Mouse (Mus musculus): ENCODE results near the gene Prkg1. TPM values are rescaled to one million over a fixed set of nuclear protein-coding genes. Genes with fewer than 3 reads are reported as not detected.

Prkg1 gene
- polyA plus RNA-seq, 1 experiment from 2014 or later: 10.3 TPM

- Histone ChIP-seq H3K4me3 (ENCODE audit: low read depth, low read length) (no peak overlapping the region), H3K27me3 (ENCODE audit: control insufficient read depth, insufficient read depth, low read length) (no peaks in the 10 kb centered on the region), H3K4me2 (ENCODE audit: low read depth, low read length) (no peak overlapping the region), H3K9me3 (ENCODE audit: control insufficient read depth, low read length) (0 out of 2 replicates have a peak, but pooled peaks cover 4% of the 10 kb centered on the region), H3K9ac (replicated peaks; ENCODE audit: low read depth, low read length) (no peak overlapping the region), H3K4me1 (ENCODE audit: control insufficient read depth, insufficient read depth, low read length) (no peaks in the 10 kb centered on the region), H3K27ac (ENCODE audit: low read depth, low read length) (no peak overlapping the region), H3K36me3 (ENCODE audit: control insufficient read depth, insufficient read depth, low read length) (no peaks in the 10 kb centered on the region)
- WGBS: 83% methylated on average over 3 of the region's 3 CpGs
- ATAC-seq (ENCODE audit: low read depth): no peak
Observed at GRCm38 (mm10) chr19:30827820-30828219, 937.0 kb downstream of the Prkg1 start.

- Histone ChIP-seq H3K4me1 (ENCODE audit: control insufficient read depth, insufficient read depth, low read length) (no peaks in the 10 kb centered on the region), H3K9me3 (ENCODE audit: control insufficient read depth, low read length) (0 out of 2 replicates have a peak, but pooled peaks cover 4% of the 10 kb centered on the region), H3K27me3 (ENCODE audit: control insufficient read depth, insufficient read depth, low read length) (no peaks in the 10 kb centered on the region), H3K9ac (replicated peaks; ENCODE audit: low read depth, low read length) (no peak overlapping the region), H3K4me2 (ENCODE audit: low read depth, low read length) (no peak overlapping the region), H3K36me3 (ENCODE audit: control insufficient read depth, insufficient read depth, low read length) (no peaks in the 10 kb centered on the region), H3K27ac (ENCODE audit: low read depth, low read length) (no peak overlapping the region), H3K4me3 (ENCODE audit: low read depth, low read length) (no peak overlapping the region)
- ATAC-seq (ENCODE audit: low read depth): no peak
- WGBS: 62% methylated on average over 2 of the region's 2 CpGs
Observed at GRCm38 (mm10) chr19:30826106-30826505, 938.7 kb downstream of the Prkg1 start.

DNA sequence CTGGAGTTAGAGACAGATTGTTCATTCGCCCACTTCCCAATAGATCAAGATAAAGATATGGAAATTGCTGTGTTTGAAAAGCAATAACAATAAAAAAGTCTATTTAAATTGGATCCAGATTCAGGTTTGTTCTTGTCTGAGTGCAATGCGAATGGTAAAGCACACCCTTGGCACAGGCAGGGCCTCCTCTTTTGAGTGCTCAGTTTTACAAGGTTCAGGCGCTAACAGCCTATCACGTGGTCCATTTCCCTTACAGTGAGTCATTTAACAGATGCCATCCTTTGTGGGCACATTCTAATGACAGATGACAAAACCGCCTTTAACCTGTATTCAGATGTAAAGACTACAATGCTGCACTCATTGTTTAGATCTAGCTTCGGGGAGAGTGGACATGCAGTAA, 949.2 kb downstream of the Prkg1 start:
- whole genome bisulfite sequencing: 38% methylated on average over 6 of the region's 6 CpGs
- no peaks in the 10 kb centered on the region for H3K27me3 ChIP-seq (ENCODE audit: control insufficient read depth, insufficient read depth, low read length)
- H3K4me3 ChIP-seq (ENCODE audit: low read depth, low read length): no peak overlapping the region
- ATAC-seq (ENCODE audit: low read depth): peak; percentile 90
- no peak overlapping the region for H3K9ac ChIP-seq (replicated peaks; ENCODE audit: low read depth, low read length)
- no peaks in the 10 kb centered on the region for H3K36me3 ChIP-seq (ENCODE audit: control insufficient read depth, insufficient read depth, low read length)
- no peak overlapping the region for H3K4me2 ChIP-seq (ENCODE audit: low read depth, low read length)
- no peaks in the 10 kb centered on the region for H3K9me3 ChIP-seq (ENCODE audit: control insufficient read depth, low read length)
- no peak overlapping the region for H3K27ac ChIP-seq (ENCODE audit: low read depth, low read length)
- H3K4me1 ChIP-seq (ENCODE audit: control insufficient read depth, insufficient read depth, low read length): no peaks in the 10 kb centered on the region

DNA sequence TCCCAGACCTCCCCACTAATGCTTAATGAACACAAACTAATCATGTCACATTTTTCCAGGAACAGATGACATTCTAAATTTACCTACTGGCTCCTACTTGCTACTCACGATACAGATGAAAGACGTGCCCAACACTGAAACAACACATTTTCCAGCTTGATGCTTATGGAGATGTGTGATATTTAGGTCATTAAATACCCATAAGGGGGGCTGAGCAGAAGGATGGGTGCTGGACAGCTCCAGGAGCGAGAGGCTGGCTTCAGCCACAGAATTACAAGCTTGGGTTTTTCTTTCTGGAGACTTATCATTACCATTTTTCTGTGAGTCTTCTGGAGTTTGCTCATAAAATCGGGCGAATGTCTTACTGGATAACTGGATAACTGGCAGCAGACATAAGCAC, 958.6 kb downstream of the Prkg1 start:
- H3K4me2 ChIP-seq (ENCODE audit: low read depth, low read length): no peak overlapping the region
- H3K27me3 ChIP-seq (ENCODE audit: control insufficient read depth, insufficient read depth, low read length): no peaks in the 10 kb centered on the region
- no peak for ATAC-seq (ENCODE audit: low read depth)
- H3K27ac ChIP-seq (ENCODE audit: low read depth, low read length): no peak overlapping the region
- 88% methylated on average over 5 of the region's 5 CpGs for WGBS
- no peaks in the 10 kb centered on the region for H3K9me3 ChIP-seq (ENCODE audit: control insufficient read depth, low read length)
- H3K36me3 ChIP-seq (ENCODE audit: control insufficient read depth, insufficient read depth, low read length): no peaks in the 10 kb centered on the region
- H3K4me3 ChIP-seq (ENCODE audit: low read depth, low read length): no peak overlapping the region
- no peak overlapping the region for H3K9ac ChIP-seq (replicated peaks; ENCODE audit: low read depth, low read length)
- H3K4me1 ChIP-seq (ENCODE audit: control insufficient read depth, insufficient read depth, low read length): no peaks in the 10 kb centered on the region

- Histone ChIP-seq H3K27me3 (ENCODE audit: control insufficient read depth, insufficient read depth, low read length) (no peaks in the 10 kb centered on the region), H3K9ac (replicated peaks; ENCODE audit: low read depth, low read length) (no peak overlapping the region), H3K4me2 (ENCODE audit: low read depth, low read length) (no peak overlapping the region), H3K4me3 (ENCODE audit: low read depth, low read length) (no peak overlapping the region), H3K4me1 (ENCODE audit: control insufficient read depth, insufficient read depth, low read length) (no peaks in the 10 kb centered on the region), H3K9me3 (ENCODE audit: control insufficient read depth, low read length) (no peaks in the 10 kb centered on the region), H3K27ac (ENCODE audit: low read depth, low read length) (no peak overlapping the region), H3K36me3 (ENCODE audit: control insufficient read depth, insufficient read depth, low read length) (no peaks in the 10 kb centered on the region)
- no peak for ATAC-seq (ENCODE audit: low read depth)
- 82% methylated on average over 2 of the region's 2 CpGs for WGBS
Observed at GRCm38 (mm10) chr19:30780803-30781202, 984.0 kb downstream of the Prkg1 start.

DNA sequence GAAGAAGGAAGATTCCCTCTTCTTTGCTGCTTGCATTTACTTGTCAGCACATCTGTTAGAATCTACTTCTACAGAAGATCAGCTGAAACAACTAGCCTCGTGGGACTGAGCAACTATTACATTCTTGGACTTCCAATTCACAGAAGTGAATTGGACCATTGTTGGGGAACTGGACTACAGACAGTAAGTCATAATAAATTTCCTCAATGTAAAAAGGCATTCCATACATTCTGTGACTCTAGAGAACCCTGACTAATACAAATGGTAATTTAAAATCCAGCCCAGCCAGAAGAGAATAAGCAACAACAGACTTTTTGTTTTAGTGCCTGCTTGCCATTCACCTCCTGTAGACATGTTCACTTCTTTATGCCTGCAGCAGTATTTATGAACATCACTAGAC, 996.5 kb downstream of the Prkg1 start:
- WGBS: 13% methylated on average over 1 of the region's 1 CpGs
- Histone ChIP-seq H3K27me3 (ENCODE audit: control insufficient read depth, insufficient read depth, low read length) (no peaks in the 10 kb centered on the region), H3K9ac (replicated peaks; ENCODE audit: low read depth, low read length) (no peak overlapping the region), H3K4me3 (ENCODE audit: low read depth, low read length) (no peak overlapping the region), H3K27ac (ENCODE audit: low read depth, low read length) (no peak overlapping the region), H3K9me3 (ENCODE audit: control insufficient read depth, low read length) (no peaks in the 10 kb centered on the region), H3K36me3 (ENCODE audit: control insufficient read depth, insufficient read depth, low read length) (no peaks in the 10 kb centered on the region), H3K4me2 (ENCODE audit: low read depth, low read length) (no peak overlapping the region), H3K4me1 (ENCODE audit: control insufficient read depth, insufficient read depth, low read length) (no peaks in the 10 kb centered on the region)
- no peak for ATAC-seq (ENCODE audit: low read depth)

DNA sequence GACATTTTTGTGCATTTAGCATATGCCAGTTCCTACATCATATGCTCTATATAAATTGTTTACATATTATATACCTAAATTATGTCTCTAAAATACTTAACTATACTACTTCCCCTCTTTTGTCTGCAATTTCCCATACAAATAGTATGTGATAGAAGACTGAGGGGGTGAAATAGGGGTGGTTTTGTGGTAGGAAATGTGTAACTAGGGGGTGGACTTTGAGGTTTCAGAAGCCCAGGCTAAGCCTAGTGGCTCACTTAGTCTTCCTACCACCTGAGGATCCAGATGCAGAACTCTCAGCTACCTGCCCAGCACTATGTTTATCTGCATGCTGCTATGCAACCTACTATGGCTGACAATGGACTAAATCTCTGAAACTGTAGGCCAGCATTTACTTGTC, 1020.4 kb downstream of the Prkg1 start:
- Histone ChIP-seq H3K27ac (ENCODE audit: low read depth, low read length) (no peak overlapping the region), H3K4me1 (ENCODE audit: control insufficient read depth, insufficient read depth, low read length) (no peaks in the 10 kb centered on the region), H3K36me3 (ENCODE audit: control insufficient read depth, insufficient read depth, low read length) (no peaks in the 10 kb centered on the region), H3K4me3 (ENCODE audit: low read depth, low read length) (no peak overlapping the region), H3K9ac (replicated peaks; ENCODE audit: low read depth, low read length) (no peak overlapping the region), H3K9me3 (ENCODE audit: control insufficient read depth, low read length) (no peaks in the 10 kb centered on the region), H3K4me2 (ENCODE audit: low read depth, low read length) (no peak overlapping the region), H3K27me3 (ENCODE audit: control insufficient read depth, insufficient read depth, low read length) (no peaks in the 10 kb centered on the region)
- no peak for ATAC-seq (ENCODE audit: low read depth)

GRCm38 (mm10) chr19:30699130-30699529, 1065.7 kb downstream of the Prkg1 start:
- 92% methylated on average over 5 of the region's 5 CpGs for WGBS
- H3K27ac ChIP-seq (ENCODE audit: low read depth, low read length): no peak overlapping the region
- ATAC-seq (ENCODE audit: low read depth): no peak

DNA sequence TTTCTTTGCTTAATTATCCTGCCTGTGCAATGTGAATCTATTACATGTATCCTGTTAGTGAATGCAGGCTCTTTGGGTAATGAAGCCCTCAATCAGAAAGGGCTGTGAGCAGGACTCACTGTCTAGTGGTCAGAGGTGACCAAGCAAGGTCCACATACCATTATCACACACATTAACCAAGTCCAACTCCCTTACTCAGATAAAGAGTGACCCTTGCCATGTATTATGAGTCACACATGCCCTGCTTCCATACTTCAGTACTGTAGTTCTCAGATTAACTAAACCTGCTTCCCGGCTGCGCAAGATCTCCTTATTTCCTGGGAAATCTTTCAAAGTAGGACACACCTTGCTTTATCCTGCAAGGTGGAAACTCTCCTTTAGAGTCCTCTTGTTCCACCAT, 1073.6 kb downstream of the Prkg1 start:
- Histone ChIP-seq H3K4me3 (ENCODE audit: low read depth, low read length) (no peak overlapping the region), H3K27me3 (ENCODE audit: control insufficient read depth, insufficient read depth, low read length) (no peaks in the 10 kb centered on the region), H3K9ac (replicated peaks; ENCODE audit: low read depth, low read length) (no peak overlapping the region), H3K36me3 (ENCODE audit: control insufficient read depth, insufficient read depth, low read length) (no peaks in the 10 kb centered on the region), H3K4me2 (ENCODE audit: low read depth, low read length) (no peak overlapping the region), H3K4me1 (ENCODE audit: control insufficient read depth, insufficient read depth, low read length) (no peaks in the 10 kb centered on the region), H3K27ac (ENCODE audit: low read depth, low read length) (no peak overlapping the region), H3K9me3 (ENCODE audit: control insufficient read depth, low read length) (no peaks in the 10 kb centered on the region)
- WGBS: 98% methylated on average over 2 of the region's 2 CpGs
- no peak for ATAC-seq (ENCODE audit: low read depth)

More at GRCm38 (mm10) chr19:30699130-30699529, 1065.7 kb downstream of the Prkg1 start:
- Histone ChIP-seq H3K4me3 (ENCODE audit: low read depth, low read length) (no peak overlapping the region), H3K9me3 (ENCODE audit: control insufficient read depth, low read length) (no peaks in the 10 kb centered on the region; the same call in 1 of the 2 replicates), H3K36me3 (ENCODE audit: control insufficient read depth, insufficient read depth, low read length) (no peaks in the 10 kb centered on the region), H3K27me3 (ENCODE audit: control insufficient read depth, insufficient read depth, low read length) (no peaks in the 10 kb centered on the region), H3K4me2 (ENCODE audit: low read depth, low read length) (no peak overlapping the region), H3K4me1 (ENCODE audit: control insufficient read depth, insufficient read depth, low read length) (no peaks in the 10 kb centered on the region), H3K9ac (replicated peaks; ENCODE audit: low read depth, low read length) (no peak overlapping the region)

GRCm38 (mm10) chr19:30690691-30691090, 1074.1 kb downstream of the Prkg1 start:
- Histone ChIP-seq H3K4me1 (ENCODE audit: control insufficient read depth, insufficient read depth, low read length) (no peaks in the 10 kb centered on the region), H3K36me3 (ENCODE audit: control insufficient read depth, insufficient read depth, low read length) (no peaks in the 10 kb centered on the region), H3K27me3 (ENCODE audit: control insufficient read depth, insufficient read depth, low read length) (no peaks in the 10 kb centered on the region), H3K4me3 (ENCODE audit: low read depth, low read length) (no peak overlapping the region), H3K27ac (ENCODE audit: low read depth, low read length) (no peak overlapping the region), H3K9ac (replicated peaks; ENCODE audit: low read depth, low read length) (no peak overlapping the region), H3K9me3 (ENCODE audit: control insufficient read depth, low read length) (no peaks in the 10 kb centered on the region), H3K4me2 (ENCODE audit: low read depth, low read length) (no peak overlapping the region)
- no peak for ATAC-seq (ENCODE audit: low read depth)
- 88% methylated on average over 6 of the region's 6 CpGs for WGBS
